In genomic region chr10:25723966-25724365, GRCm38 (mm10) we compare ENCODE assay signal across 17 mouse cellular contexts.
"Had no signal": no experiment of that assay in that cellular context is flagged by ENCODE, and none has a peak within 500 bp of the region (broad histone marks: within the 10 kb centered on the region; RNA-seq: fewer than 3 reads in every experiment).

No protein-coding gene starts in this region.

- ATAC-seq: liver, embryonic 12.5 days; liver, postnatal 0 days; lung, postnatal 0 days; midbrain, embryonic 13.5 days; midbrain, embryonic 15.5 days; midbrain, embryonic 16.5 days had no signal

- DNase-seq: left cerebral cortex, postnatal 4 days; liver; liver, embryonic 13.5 days; liver, postnatal 0 days; lung, adult 18-20 months; lung, adult 2 months; lung, embryonic 14.5 days; lung, postnatal 10 days; lung, postnatal 14 days; lung, postnatal 36 days; lung, postnatal 4 days; midbrain, embryonic 14.5 days had no signal
